In the genomic region with DNA sequence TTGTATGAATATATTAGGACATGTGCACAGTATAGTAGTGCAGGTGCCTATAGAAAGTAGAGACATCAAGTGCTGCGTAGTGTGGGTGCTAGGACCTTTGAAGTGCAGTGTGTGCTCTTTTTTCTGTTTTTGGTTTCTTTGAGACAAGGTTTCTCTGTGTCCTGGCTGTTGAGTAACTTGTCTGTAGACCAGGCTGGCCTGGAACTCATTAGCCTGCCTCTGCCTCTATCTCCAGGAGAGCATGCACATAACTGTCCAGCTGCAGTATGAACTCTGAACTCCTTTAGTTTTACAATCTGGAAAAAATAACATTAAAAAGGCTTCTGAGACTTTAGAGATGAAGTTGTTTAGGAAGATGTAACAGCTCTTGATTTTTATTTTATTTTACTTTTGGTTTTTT, we compare ENCODE assay signal across 28 mouse cellular contexts. TPM values are rescaled to one million over a fixed set of nuclear protein-coding genes. Genes with fewer than 3 reads are reported as not detected.
DNase-seq lines count a peak whose midpoint lies in the region; TF ChIP-seq lines count a peak whose summit lies in the region.
"Had no signal": no experiment of that assay in that cellular context is flagged by ENCODE, and none has a peak within 500 bp of the region (broad histone marks: within the 10 kb centered on the region; RNA-seq: fewer than 3 reads in every experiment).

No protein-coding gene starts in this region.

- peaks cover 15% of the 10 kb centered on the region for H3K36me3 ChIP-seq in kidney, adult 2 months (ENCODE audit: control insufficient read depth, insufficient read depth, low read length)

- no peaks in the 10 kb centered on the region for H3K27me3 ChIP-seq in kidney, adult 2 months (replicated peaks; ENCODE audit: control insufficient read depth, insufficient read depth, low read length)
- H3K27me3 ChIP-seq: embryonic facial prominence, embryonic 15.5 days; forebrain, embryonic 13.5 days; hindbrain, embryonic 15.5 days; limb, embryonic 12.5 days; liver, embryonic 15.5 days; midbrain, embryonic 15.5 days had no signal

- peak; percentile 44 for DNase-seq in kidney, adult 2 months
- no peak for DNase-seq in kidney, postnatal 4 days
- peak; percentile 18 for DNase-seq in embryo, embryonic 11 days
- peak; percentile 24 for DNase-seq in fibroblast of lung, adult 2 months (ENCODE audit: low read depth)
- DNase-seq in mesoderm, embryonic 11.5 days (ENCODE audit: low read depth, low spot score): peak; percentile 36
- no peak for DNase-seq in left cerebral cortex, postnatal 14 days (ENCODE audit: low spot score in 2 of 2)
- no peak for DNase-seq in urinary bladder, adult 2 months (ENCODE audit: low spot score)
- DNase-seq in frontal cortex, adult 2 months (ENCODE audit: extremely low spot score in 1 of 2, low spot score in 1 of 2): no peak
- DNase-seq: adrenal gland, postnatal 25 days; cerebellum, adult 11-12 months; cerebellum, postnatal 10 days; gastrocnemius, postnatal 25 days; heart, adult 18-20 months; kidney, adult 18-20 months; lung, embryonic 14.5 days; lung, postnatal 14 days; right cerebral cortex, postnatal 4 days; thymus, adult 18-20 months; thymus, postnatal 36 days had no signal

- 73% methylated on average over 1 of the region's 1 CpGs for WGBS in kidney, adult 2 months

- no peak for TF ChIP-seq CTCF in kidney, adult 2 months (conservative IDR thresholded peaks at IDR 0.05; ENCODE audit: insufficient read depth, insufficient read length, low read depth, low read length)

- H3K27ac ChIP-seq in kidney, adult 2 months (ENCODE audit: insufficient read depth, low read depth, low read length): no peak overlapping the region
- H3K27ac ChIP-seq: embryonic facial prominence, embryonic 15.5 days; forebrain, embryonic 13.5 days; hindbrain, embryonic 15.5 days; kidney, postnatal 0 days; limb, embryonic 12.5 days; liver, embryonic 15.5 days; midbrain, embryonic 10.5 days; midbrain, embryonic 15.5 days; stomach, postnatal 0 days had no signal

- no peak overlapping the region for H3K4me3 ChIP-seq in kidney, adult 2 months (ENCODE audit: insufficient read depth, low read depth, low read length)
- H3K4me3 ChIP-seq: embryonic facial prominence, embryonic 15.5 days; forebrain, embryonic 13.5 days; hindbrain, embryonic 15.5 days; limb, embryonic 12.5 days; liver, embryonic 15.5 days; midbrain, embryonic 10.5 days; midbrain, embryonic 15.5 days had no signal

- intact Hi-C loops in left cerebral cortex, postnatal 14 days (cut with DNase I): no loop called here

- no peaks in the 10 kb centered on the region for H3K4me1 ChIP-seq in kidney, adult 2 months (ENCODE audit: control insufficient read depth, insufficient read depth, low read length)
- H3K4me1 ChIP-seq: embryonic facial prominence, embryonic 15.5 days; forebrain, embryonic 13.5 days; hindbrain, embryonic 15.5 days; liver, embryonic 15.5 days; midbrain, embryonic 10.5 days; midbrain, embryonic 15.5 days had no signal

- no peak for TF ChIP-seq POLR2A in kidney, adult 2 months (IDR thresholded peaks at IDR 0.05; ENCODE audit: low read depth, low read length)

RNA-seq across cellular contexts. Expression of a gene that starts 41.5 kb away (rescaled TPM):
- 0.98 and 1.6 TPM in 2 replicates for polyA plus RNA-seq in kidney, adult 2 months (2012; rRNA removed)
- 10 to 100 TPM; 22.1 to 23.4 TPM for total RNA-seq in left cerebral cortex, postnatal 14 days (2021)
- polyA plus RNA-seq in urinary bladder, adult 2 months (2012; rRNA removed): 14.0 and 16.4 TPM in 2 replicates
- polyA plus RNA-seq in frontal cortex, adult 2 months (2012; rRNA removed): 11.0 and 13.0 TPM in 2 replicates

Comparison
In these comparisons a context has a peak if more than half of its experiments do, and no peak if none do; other contexts are left out.
1. DNase-seq: peak in kidney, adult 2 months (single experiment), embryo, embryonic 11 days (single experiment), fibroblast of lung, adult 2 months (single experiment) and mesoderm, embryonic 11.5 days (single experiment); none in kidney, postnatal 4 days (0 of 2), left cerebral cortex, postnatal 14 days (0 of 2), urinary bladder, adult 2 months (single experiment) and frontal cortex, adult 2 months (0 of 2).